Comparison of ENCODE assay signal across 17 mouse cellular contexts in genomic region chr9:119566214-119566613, GRCm38 (mm10). TPM values are rescaled to one million over a fixed set of nuclear protein-coding genes. Genes with fewer than 3 reads are reported as not detected.
DNase-seq lines count a peak whose midpoint lies in the region; ATAC-seq and TF ChIP-seq lines count a peak whose summit lies in the region.
"Had no signal": no experiment of that assay in that cellular context is flagged by ENCODE, and none has a peak within 500 bp of the region (broad histone marks: within the 10 kb centered on the region; RNA-seq: fewer than 3 reads in every experiment).

No protein-coding gene starts in this region.

- H3K4me2 ChIP-seq in lung, embryonic 14.5 days: no peak overlapping the region
- no peak overlapping the region for H3K4me2 ChIP-seq in embryonic facial prominence, embryonic 15.5 days (replicated peaks)
- 0 out of 2 replicates have a peak overlapping the region, but pooled peaks have one; percentile 8 for H3K4me2 ChIP-seq in stomach, embryonic 15.5 days
- H3K4me2 ChIP-seq: hindbrain, embryonic 14.5 days had no signal

- DNase-seq in heart, embryonic 10.5 days (ENCODE audit: low spot score): no peak
- DNase-seq in heart, adult 11 months: no peak
- peak; percentile 48 for DNase-seq in lung, embryonic 14.5 days
- no peak for DNase-seq in lung, postnatal 14 days
- DNase-seq in ovary, postnatal 10 days (ENCODE audit: low spot score): no peak
- no peak for DNase-seq in frontal cortex, postnatal 36 days (ENCODE audit: low spot score in 2 of 2)
- DNase-seq: cerebellum, adult 9-11 months; embryo, embryonic 11 days; heart, adult 18-20 months; kidney, postnatal 25 days; liver; midbrain, embryonic 14.5 days had no signal

- no peaks in the 10 kb centered on the region for H3K9me3 ChIP-seq in heart, embryonic 10.5 days
- no peaks in the 10 kb centered on the region for H3K9me3 ChIP-seq in lung, embryonic 14.5 days (ENCODE audit: low read depth, low read length)
- no peaks in the 10 kb centered on the region for H3K9me3 ChIP-seq in embryonic facial prominence, embryonic 15.5 days (replicated peaks)
- no peaks in the 10 kb centered on the region for H3K9me3 ChIP-seq in stomach, embryonic 15.5 days

- no peak for TF ChIP-seq CTCF in lung, embryonic 14.5 days (IDR thresholded peaks at IDR 0.05; ENCODE audit: low read depth)

- ATAC-seq in lung, embryonic 14.5 days (ENCODE audit: insufficient read depth): peak; percentile 65
- peak; percentile 61; the same call in 1 of the 2 replicates for ATAC-seq in embryonic facial prominence, embryonic 15.5 days (ENCODE audit: insufficient number of reproducible peaks, low FRiP score, low TSS enrichment, low read depth)
- ATAC-seq in stomach, embryonic 15.5 days (ENCODE audit: insufficient read depth, low FRiP score, low read depth): peak; percentile 61

- no peak overlapping the region for H3K9ac ChIP-seq in lung, embryonic 14.5 days
- no peak overlapping the region for H3K9ac ChIP-seq in embryonic facial prominence, embryonic 15.5 days
- H3K9ac ChIP-seq in stomach, embryonic 15.5 days: no peak overlapping the region
- H3K9ac ChIP-seq: hindbrain, embryonic 14.5 days had no signal

- peaks cover 70% of the 10 kb centered on the region for H3K27me3 ChIP-seq in heart, embryonic 10.5 days (ENCODE audit: insufficient read depth, poor library complexity, severe bottlenecking)
- peaks cover 14% of the 10 kb centered on the region; the same call in 1 of the 2 replicates for H3K27me3 ChIP-seq in lung, embryonic 14.5 days (ENCODE audit: insufficient read depth, low read length)
- peaks cover 23% of the 10 kb centered on the region for H3K27me3 ChIP-seq in embryonic facial prominence, embryonic 15.5 days
- H3K27me3 ChIP-seq in stomach, embryonic 15.5 days (replicated peaks): peaks cover 11% of the 10 kb centered on the region
- H3K27me3 ChIP-seq: CH12.LX had no signal

- 13% methylated on average over 10 of the region's 10 CpGs for WGBS in heart, embryonic 10.5 days
- WGBS in lung, embryonic 14.5 days: 15% methylated on average over 10 of the region's 10 CpGs
- 12% methylated on average over 10 of the region's 10 CpGs for WGBS in embryonic facial prominence, embryonic 15.5 days
- WGBS in stomach, embryonic 15.5 days: 19% methylated on average over 10 of the region's 10 CpGs

- H3K27ac ChIP-seq in heart, embryonic 10.5 days: peak overlapping the region; percentile 32; the same call in 1 of the 2 replicates
- no peak overlapping the region for H3K27ac ChIP-seq in lung, embryonic 14.5 days (ENCODE audit: low read depth)
- no peak overlapping the region for H3K27ac ChIP-seq in embryonic facial prominence, embryonic 15.5 days (replicated peaks)
- no peak overlapping the region for H3K27ac ChIP-seq in stomach, embryonic 15.5 days
- H3K27ac ChIP-seq: hindbrain, embryonic 14.5 days; macrophage had no signal

- no peak overlapping the region for H3K4me3 ChIP-seq in heart, embryonic 10.5 days
- H3K4me3 ChIP-seq in lung, embryonic 14.5 days (ENCODE audit: low read depth, low read length): no peak overlapping the region
- no peak overlapping the region for H3K4me3 ChIP-seq in embryonic facial prominence, embryonic 15.5 days (replicated peaks)
- H3K4me3 ChIP-seq in stomach, embryonic 15.5 days (replicated peaks): no peak overlapping the region

- H3K36me3 ChIP-seq in heart, embryonic 10.5 days: no peaks in the 10 kb centered on the region; the same call in 1 of the 2 replicates
- no peaks in the 10 kb centered on the region for H3K36me3 ChIP-seq in lung, embryonic 14.5 days (ENCODE audit: insufficient read depth)
- no peaks in the 10 kb centered on the region for H3K36me3 ChIP-seq in embryonic facial prominence, embryonic 15.5 days
- H3K36me3 ChIP-seq in stomach, embryonic 15.5 days: no peaks in the 10 kb centered on the region

- H3K4me1 ChIP-seq in heart, embryonic 10.5 days: peaks cover 63% of the 10 kb centered on the region
- no peaks in the 10 kb centered on the region; the same call in 1 of the 2 replicates for H3K4me1 ChIP-seq in lung, embryonic 14.5 days (ENCODE audit: insufficient read depth)
- peaks cover 5% of the 10 kb centered on the region; the same call in 1 of the 2 replicates for H3K4me1 ChIP-seq in embryonic facial prominence, embryonic 15.5 days
- H3K4me1 ChIP-seq in stomach, embryonic 15.5 days: 0 out of 2 replicates have a peak, but pooled peaks cover 2% of the 10 kb centered on the region

RNA-seq across cellular contexts. Expression of gene Scn5a, which starts 12.6 kb away (rescaled TPM):
- polyA plus RNA-seq in heart, embryonic 10.5 days (2016; fragmentation: Nextera tagmentation; extraction: Ambion mirVana): 8.2 and 18.0 TPM in 2 replicates
- 0.76 and 0.95 TPM in 2 replicates for polyA plus RNA-seq in lung, embryonic 14.5 days (2014; fragmentation: Nextera tagmentation; extraction: Ambion mirVana)
- 0.76 and 0.80 TPM in 2 replicates for polyA plus RNA-seq in embryonic facial prominence, embryonic 15.5 days (2015; fragmentation: Nextera tagmentation; extraction: Ambion mirVana)
- polyA plus RNA-seq in stomach, embryonic 15.5 days (2015; fragmentation: Nextera tagmentation; extraction: Ambion mirVana): 0.19 and 0.42 TPM in 2 replicates
- polyA plus RNA-seq: macrophage had no signal
